Mouse (Mus musculus) limb, embryonic 13.5 days (tissue): ENCODE results near the gene Tlr9. TPM values are rescaled to one million over a fixed set of nuclear protein-coding genes. Genes with fewer than 3 reads are reported as not detected.
A peak's percentile ranks its signal among the peaks of the same experiment; 100 is the strongest.

Experiments
- ATAC-seq: fragments of 200-750 bp; cut with Nextera tagmentation; 2 replicates; pipeline ENCODE4 v1.8.0; 2017; ENCODE audit warnings: low read depth, moderate number of reproducible peaks, moderate TSS enrichment; ENCODE audit not compliant: low FRiP score
- H3K27ac ChIP-seq: fragments of 300-500 bp; sonication (generic); 2 replicates; pipeline ENCODE4 v1.5.1; 2015; ENCODE audit warnings: inconsistent platforms, mild to moderate bottlenecking, moderate library complexity
- H3K27me3 ChIP-seq: fragments of 300-500 bp; sonication (generic); 2 replicates; pipeline ENCODE4 v1.6.1; 2015; ENCODE audit warnings: mild to moderate bottlenecking, inconsistent platforms
- H3K36me3 ChIP-seq: fragments of 300-500 bp; sonication (generic); 2 replicates; pipeline ENCODE4 v1.6.1; 2015; ENCODE audit warnings: inconsistent platforms, mild to moderate bottlenecking, moderate library complexity
- H3K4me1 ChIP-seq: fragments of 300-500 bp; sonication (generic); 2 replicates; pipeline ENCODE4 v1.6.1; 2015; ENCODE audit warnings: inconsistent platforms
- H3K4me2 ChIP-seq: fragments of 300-500 bp; sonication (generic); replicated peaks from 2 replicates; pipeline ENCODE4 v1.6.1; 2015; ENCODE audit warnings: inconsistent platforms, mild to moderate bottlenecking, moderate library complexity
- H3K4me3 ChIP-seq: fragments of 300-500 bp; sonication (generic); 2 replicates; pipeline ENCODE4 v1.5.1; 2015; ENCODE audit warnings: moderate library complexity, mild to moderate bottlenecking, inconsistent platforms
- H3K9ac ChIP-seq: fragments of 300-500 bp; sonication (generic); 2 replicates; pipeline ENCODE4 v1.6.1; 2015; ENCODE audit warnings: mild to moderate bottlenecking, inconsistent platforms
- H3K9me3 ChIP-seq: fragments of 300-500 bp; sonication (generic); 2 replicates; pipeline ENCODE4 v1.6.1; 2016; ENCODE audit warnings: inconsistent platforms
- WGBS: fragments of 180-500 bp; shearing (Covaris S2); methylation state at CpG from one replicate; pipeline ENCODE4 v1.1.7; 2015; 5-methylcytosine and 5-hydroxymethylcytosine counted together
- polyA plus RNA-seq: library from polyadenylated mRNA; unstranded; fragments of >200 nt; fragmentation: Nextera tagmentation; extraction: Ambion mirVana; gene quantifications from 2 replicates; pipeline ENCODE4 v1.2.1, GENCODE M21; 2015

Gene Tlr9
- 0.05 TPM in 1 of 2 replicates, not detected in the other for polyA plus RNA-seq

DNA sequence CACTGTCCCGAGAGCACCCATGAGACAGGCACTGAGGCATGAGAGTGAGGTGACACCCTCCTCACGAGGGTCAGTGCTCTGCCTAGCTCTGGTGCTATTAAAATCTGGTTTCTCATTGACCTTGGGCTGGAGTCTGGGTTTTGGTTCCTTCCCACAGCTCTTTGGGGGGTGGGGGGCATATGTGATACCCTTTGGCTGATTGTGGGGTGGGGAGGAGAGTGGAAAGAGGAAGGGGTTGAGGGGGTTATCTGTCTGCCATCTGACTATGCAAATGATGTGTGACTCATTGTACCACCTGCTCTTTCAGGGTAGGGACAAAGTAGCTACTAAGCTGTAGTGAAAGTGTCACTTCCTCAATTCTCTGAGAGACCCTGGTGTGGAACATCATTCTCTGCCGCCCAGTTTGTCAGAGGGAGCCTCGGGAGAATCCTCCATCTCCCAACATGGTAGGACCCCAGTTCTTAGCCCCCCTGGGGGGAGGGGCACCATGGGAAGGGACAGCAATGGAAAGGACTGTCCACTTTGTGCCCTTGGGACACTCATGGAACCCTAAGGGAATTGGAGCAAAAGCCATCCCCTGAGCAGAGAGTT, at the start of gene Tlr9:
Tlr9 (plus strand) TSS at position 338 of the 591 bp plus-strand sequence.
- 72% methylated on average over 4 of the region's 4 CpGs for WGBS
- Histone ChIP-seq H3K9me3 (no peaks in the 10 kb centered on the region), H3K4me3 (no peak within 1 kb of the TSS), H3K36me3 (no peaks in the 10 kb centered on the region), H3K4me2 (no peak within 1 kb of the TSS), H3K27ac (no peak within 1 kb of the TSS), H3K4me1 (peaks cover 20% of the 10 kb centered on the region), H3K9ac (no peak within 1 kb of the TSS), H3K27me3 (peaks cover 25% of the 10 kb centered on the region)
- ATAC-seq = no peak

DNA sequence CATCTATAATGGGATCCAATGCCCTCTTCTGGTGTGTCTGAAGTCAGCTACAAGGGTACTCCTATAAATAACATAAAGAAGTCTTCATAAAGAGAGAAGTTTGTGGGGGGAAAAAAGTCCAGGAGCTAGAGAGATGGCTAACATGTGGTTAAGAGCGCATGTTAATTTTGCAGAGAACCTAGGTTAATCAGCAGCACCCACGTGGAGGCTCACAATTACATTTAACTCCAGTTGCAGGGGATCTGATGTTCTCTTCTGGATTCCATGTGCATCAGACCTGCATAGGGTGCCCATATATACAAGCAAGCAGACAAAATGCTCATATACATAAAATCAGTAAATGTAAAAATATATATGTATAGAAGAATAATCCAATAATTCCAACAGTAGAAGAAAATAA, 49.0 kb upstream of the Tlr9 start:
- 64% methylated on average over 2 of the region's 2 CpGs for WGBS
- peak overlapping the region; percentile 50 for H3K9ac ChIP-seq

DNA sequence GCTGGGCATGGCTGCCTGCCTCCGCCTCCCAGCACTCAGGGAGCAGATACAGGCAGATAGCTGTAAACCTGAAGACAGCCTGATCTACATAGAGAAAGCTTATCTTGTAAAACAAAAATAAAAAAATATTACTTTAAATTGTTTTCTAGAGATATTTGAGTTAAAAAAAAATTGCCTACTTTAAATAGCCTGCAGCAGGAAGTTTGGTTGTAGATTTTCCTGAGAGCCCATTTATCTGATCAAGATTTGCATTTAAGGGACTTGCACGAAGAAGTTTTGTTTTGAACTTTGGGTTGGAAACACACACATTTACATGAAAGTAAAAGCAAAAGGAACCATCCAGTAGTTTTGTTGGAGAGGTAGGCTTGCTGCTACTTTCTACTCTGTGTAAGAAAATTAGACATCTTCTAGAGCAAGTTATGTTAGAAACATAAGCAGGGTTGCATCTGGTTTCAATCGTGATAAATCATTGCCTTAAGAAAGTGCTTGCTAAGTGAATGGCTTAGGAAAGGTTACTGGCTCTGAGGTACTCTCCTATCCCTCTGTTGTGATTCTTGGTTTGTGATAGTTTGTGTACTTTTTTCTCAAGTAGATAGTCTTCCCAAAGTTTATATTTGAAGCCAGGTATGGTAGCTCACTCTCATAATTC, 46.7 kb upstream of the Tlr9 start:
- H3K4me3 ChIP-seq = no peak overlapping the region
- no peaks in the 10 kb centered on the region for H3K9me3 ChIP-seq
- H3K27me3 ChIP-seq = no peaks in the 10 kb centered on the region
- ATAC-seq = no peak
- H3K4me2 ChIP-seq = peak overlapping the region; percentile 14; the same call in 1 of the 2 replicates
- peaks cover 43% of the 10 kb centered on the region for H3K4me1 ChIP-seq
- peaks cover 42% of the 10 kb centered on the region for H3K36me3 ChIP-seq
- no peak overlapping the region for H3K27ac ChIP-seq
- no peak overlapping the region for H3K9ac ChIP-seq
- WGBS = 59% methylated on average over 3 of the region's 3 CpGs

More for the DNA sequence above, 49.0 kb upstream of the Tlr9 start:
- H3K27me3 ChIP-seq = no peaks in the 10 kb centered on the region
- no peaks in the 10 kb centered on the region for H3K9me3 ChIP-seq
- H3K4me1 ChIP-seq = peaks cover 50% of the 10 kb centered on the region
- H3K27ac ChIP-seq = no peak overlapping the region
- peak overlapping the region; percentile 97 for H3K4me3 ChIP-seq
- peaks cover 21% of the 10 kb centered on the region for H3K36me3 ChIP-seq
- peak overlapping the region; percentile 79 for H3K4me2 ChIP-seq
- ATAC-seq = no peak

DNA sequence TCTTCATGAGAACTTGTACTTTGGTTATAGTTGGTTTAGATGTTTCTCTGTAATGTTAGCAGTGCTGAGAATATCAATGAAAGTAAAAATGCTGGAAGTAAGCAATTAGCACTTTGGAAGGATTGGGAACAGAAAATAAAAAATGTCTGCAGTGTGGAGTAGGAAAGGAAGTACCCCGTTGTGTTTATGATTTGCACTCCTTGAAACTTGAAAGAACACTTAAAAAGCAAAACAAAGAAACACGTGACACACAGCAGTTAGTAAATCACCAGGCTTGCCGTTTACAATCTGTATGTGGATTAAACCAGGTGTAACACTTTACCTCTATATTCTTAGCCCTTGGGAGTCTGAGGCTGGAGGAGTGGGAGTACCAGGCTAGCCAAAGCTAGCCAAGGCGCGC, 45.6 kb upstream of the Tlr9 start:
- H3K36me3 ChIP-seq = peaks cover 53% of the 10 kb centered on the region
- no peak overlapping the region for H3K4me2 ChIP-seq
- no peak overlapping the region for H3K9ac ChIP-seq
- no peaks in the 10 kb centered on the region for H3K9me3 ChIP-seq
- H3K27ac ChIP-seq = no peak overlapping the region
- H3K27me3 ChIP-seq = no peaks in the 10 kb centered on the region
- WGBS = 33% methylated on average over 5 of the region's 5 CpGs
- no peak overlapping the region for H3K4me3 ChIP-seq
- H3K4me1 ChIP-seq = peaks cover 43% of the 10 kb centered on the region
- ATAC-seq = no peak

DNA sequence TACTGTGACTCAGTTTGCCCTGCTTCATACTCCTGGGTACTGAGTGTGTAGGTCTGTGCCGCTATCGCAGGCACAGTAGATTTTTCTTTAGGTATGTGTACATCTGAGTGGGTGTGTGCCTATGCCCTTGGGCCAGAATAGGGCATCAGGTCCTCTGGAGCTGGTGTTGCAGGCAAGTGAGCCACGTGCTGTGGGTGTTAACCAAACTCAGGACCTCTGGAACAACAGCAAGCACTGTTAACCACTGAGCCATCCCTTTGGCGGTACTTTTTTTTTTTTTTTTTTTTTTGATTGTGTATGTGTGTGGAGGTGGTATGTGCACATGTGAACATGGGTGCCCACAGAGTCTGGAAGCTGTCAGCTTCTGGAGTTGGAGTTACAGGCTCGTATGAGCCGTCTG, 44.6 kb upstream of the Tlr9 start:
- no peaks in the 10 kb centered on the region for H3K9me3 ChIP-seq
- H3K4me3 ChIP-seq = no peak overlapping the region
- peaks cover 63% of the 10 kb centered on the region for H3K36me3 ChIP-seq
- H3K9ac ChIP-seq = no peak overlapping the region
- no peaks in the 10 kb centered on the region for H3K27me3 ChIP-seq
- ATAC-seq = no peak
- 77% methylated on average over 6 of the region's 6 CpGs for WGBS
- peaks cover 39% of the 10 kb centered on the region for H3K4me1 ChIP-seq
- H3K4me2 ChIP-seq = no peak overlapping the region
- no peak overlapping the region for H3K27ac ChIP-seq

DNA sequence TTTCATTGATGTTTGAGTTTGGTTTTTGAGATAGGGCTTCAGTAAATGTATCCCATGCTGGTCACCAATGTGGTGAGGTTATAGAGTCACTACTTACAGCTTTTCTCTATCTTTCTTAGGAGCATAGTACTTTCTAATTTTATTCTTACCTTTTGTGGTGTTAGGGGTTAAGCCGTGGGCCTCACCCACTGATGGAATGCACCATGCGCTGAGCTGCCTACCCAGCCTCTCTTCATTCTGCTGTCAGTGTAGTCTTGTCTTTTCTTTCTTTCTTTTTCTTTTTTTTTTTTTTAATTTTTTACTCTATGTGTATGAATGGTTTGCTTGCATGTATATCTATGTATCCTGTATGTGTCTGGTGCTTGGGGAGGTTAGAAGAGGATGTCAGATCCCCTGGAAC, 42.9 kb upstream of the Tlr9 start:
- WGBS = 90% methylated on average over 2 of the region's 2 CpGs

DNA sequence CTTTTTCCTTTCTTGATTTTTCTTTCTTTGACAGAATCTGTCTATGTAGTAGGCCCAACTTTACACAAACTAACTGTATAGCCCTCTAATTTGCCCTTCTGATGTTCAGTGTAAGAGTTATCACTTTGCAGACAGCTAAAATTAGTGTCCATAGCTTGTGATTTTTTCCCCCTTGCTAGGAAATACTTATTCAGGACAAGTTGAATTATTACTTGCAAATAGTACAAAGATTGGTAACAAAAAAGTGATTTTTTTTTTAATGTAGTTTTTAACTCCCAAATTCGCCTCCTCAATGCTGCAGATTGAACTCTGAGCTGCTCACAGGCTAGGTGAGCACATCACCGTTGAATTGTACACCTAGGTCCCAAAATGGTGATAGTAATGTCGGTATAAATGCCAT, 42.4 kb upstream of the Tlr9 start:
- H3K4me2 ChIP-seq = no peak overlapping the region
- H3K9me3 ChIP-seq = no peaks in the 10 kb centered on the region
- H3K27ac ChIP-seq = no peak overlapping the region
- peaks cover 20% of the 10 kb centered on the region for H3K4me1 ChIP-seq
- no peak overlapping the region for H3K4me3 ChIP-seq
- H3K9ac ChIP-seq = no peak overlapping the region
- no peaks in the 10 kb centered on the region for H3K27me3 ChIP-seq
- no peak for ATAC-seq
- 91% methylated on average over 3 of the region's 3 CpGs for WGBS
- peaks cover 85% of the 10 kb centered on the region for H3K36me3 ChIP-seq

More for the DNA sequence above, 42.9 kb upstream of the Tlr9 start:
- H3K9me3 ChIP-seq = no peaks in the 10 kb centered on the region
- H3K4me2 ChIP-seq = no peak overlapping the region
- no peaks in the 10 kb centered on the region for H3K27me3 ChIP-seq
- no peak for ATAC-seq
- no peak overlapping the region for H3K27ac ChIP-seq
- H3K4me3 ChIP-seq = no peak overlapping the region
- H3K4me1 ChIP-seq = peaks cover 25% of the 10 kb centered on the region
- peaks cover 80% of the 10 kb centered on the region for H3K36me3 ChIP-seq
- H3K9ac ChIP-seq = no peak overlapping the region

DNA sequence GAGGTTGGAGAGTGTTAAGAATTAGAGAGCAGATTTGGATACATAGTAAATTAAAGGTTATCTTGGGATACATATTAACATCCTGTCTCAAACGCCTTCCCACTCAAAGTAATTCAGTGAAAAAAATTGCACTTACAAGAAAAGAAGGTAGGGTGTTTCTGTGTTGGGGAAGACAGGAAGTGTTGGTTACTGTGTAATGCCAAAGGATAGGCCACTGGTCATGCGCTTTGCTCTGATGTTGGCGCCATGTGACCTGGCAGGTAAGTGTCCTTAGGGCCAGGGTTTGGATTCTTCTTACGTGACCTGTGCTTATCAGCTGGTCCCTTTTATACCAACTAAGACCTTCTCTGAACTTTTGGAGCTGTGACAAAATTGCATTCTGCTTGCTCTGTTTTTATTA, 40.3 kb upstream of the Tlr9 start:
- 94% methylated on average over 4 of the region's 4 CpGs for WGBS
- Histone ChIP-seq H3K4me2 (no peak overlapping the region), H3K4me3 (no peak overlapping the region), H3K36me3 (peaks cover 98% of the 10 kb centered on the region), H3K4me1 (no peaks in the 10 kb centered on the region), H3K9me3 (no peaks in the 10 kb centered on the region), H3K27me3 (no peaks in the 10 kb centered on the region), H3K27ac (no peak overlapping the region), H3K9ac (no peak overlapping the region)
- ATAC-seq = no peak

DNA sequence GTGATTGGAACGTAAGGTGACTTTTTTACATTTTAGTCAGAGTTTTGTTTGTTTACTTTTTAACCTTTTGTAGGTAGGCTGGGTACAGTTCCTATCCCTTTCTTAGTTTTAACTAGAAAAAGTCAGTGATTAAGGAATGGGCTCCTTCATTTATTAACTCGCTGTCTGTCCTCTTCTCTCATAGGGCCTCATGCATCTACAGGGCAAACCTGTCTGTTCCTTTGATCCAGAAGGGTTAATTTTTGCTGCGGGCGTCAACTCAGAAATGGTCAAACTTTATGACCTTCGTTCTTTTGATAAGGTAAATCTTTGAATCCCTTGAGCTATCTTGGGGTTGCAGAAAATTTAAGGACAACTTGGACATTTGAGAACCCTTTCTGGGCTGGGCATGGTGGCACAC, 38.4 kb upstream of the Tlr9 start:
- H3K4me1 ChIP-seq = no peaks in the 10 kb centered on the region
- H3K27me3 ChIP-seq = no peaks in the 10 kb centered on the region
- H3K27ac ChIP-seq = no peak overlapping the region
- no peak overlapping the region for H3K9ac ChIP-seq
- no peak overlapping the region for H3K4me2 ChIP-seq
- no peak for ATAC-seq
- no peak overlapping the region for H3K4me3 ChIP-seq
- peaks cover 99% of the 10 kb centered on the region for H3K36me3 ChIP-seq
- WGBS = 90% methylated on average over 5 of the region's 5 CpGs
- H3K9me3 ChIP-seq = no peaks in the 10 kb centered on the region

DNA sequence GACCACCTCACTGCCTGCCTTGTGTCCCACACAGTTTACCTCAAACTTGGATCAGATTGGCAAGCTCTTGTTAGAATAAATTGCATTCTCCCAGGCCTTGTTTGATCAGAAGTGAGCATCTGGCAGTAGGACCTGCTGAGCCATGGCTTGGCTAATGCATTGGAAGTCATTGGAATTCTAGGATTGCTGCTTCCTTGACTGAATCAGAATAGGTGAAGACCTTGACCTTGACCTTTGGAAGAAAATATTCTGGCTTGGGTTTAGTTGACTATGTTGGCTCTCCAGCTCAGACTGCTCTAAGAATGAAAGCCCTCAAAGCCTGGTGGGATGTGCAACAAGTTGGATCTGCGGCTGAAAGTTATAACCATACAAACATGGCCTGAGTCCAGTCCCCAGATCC, 31.0 kb upstream of the Tlr9 start:
- H3K9me3 ChIP-seq = no peaks in the 10 kb centered on the region
- H3K27ac ChIP-seq = no peak overlapping the region
- H3K27me3 ChIP-seq = no peaks in the 10 kb centered on the region
- WGBS = 90% methylated on average over 1 of the region's 1 CpGs
- H3K4me3 ChIP-seq = no peak overlapping the region
- H3K4me2 ChIP-seq = no peak overlapping the region
- peaks cover 96% of the 10 kb centered on the region for H3K36me3 ChIP-seq
- no peak for ATAC-seq
- no peak overlapping the region for H3K9ac ChIP-seq
- no peaks in the 10 kb centered on the region for H3K4me1 ChIP-seq

DNA sequence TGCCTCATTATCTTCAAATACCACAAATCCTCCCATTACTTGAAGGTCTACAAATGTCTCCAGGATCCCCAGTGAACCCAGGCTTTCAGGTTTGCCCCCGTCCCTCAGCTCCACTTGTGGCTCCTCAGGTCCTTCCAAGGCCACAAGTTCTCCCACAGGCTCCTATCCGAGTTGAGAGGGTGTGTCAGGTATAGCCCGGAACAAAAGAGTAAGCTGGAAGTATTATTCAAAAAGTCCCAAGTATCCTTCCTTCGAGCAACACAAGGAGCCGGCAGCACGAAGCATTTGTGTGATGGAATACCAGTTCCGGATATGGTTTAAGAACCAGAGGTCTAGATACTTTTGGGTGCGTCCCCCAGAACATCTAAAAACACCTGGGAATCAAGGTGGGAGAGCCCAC, 30.4 kb upstream of the Tlr9 start:
- no peak overlapping the region for H3K27ac ChIP-seq
- peaks cover under 1% of the 10 kb centered on the region for H3K4me1 ChIP-seq
- no peak overlapping the region for H3K4me2 ChIP-seq
- no peaks in the 10 kb centered on the region for H3K27me3 ChIP-seq
- H3K9ac ChIP-seq = no peak overlapping the region
- H3K9me3 ChIP-seq = no peaks in the 10 kb centered on the region
- no peak overlapping the region for H3K4me3 ChIP-seq
- peaks cover 96% of the 10 kb centered on the region for H3K36me3 ChIP-seq
- 91% methylated on average over 8 of the region's 8 CpGs for WGBS
- ATAC-seq = no peak

DNA sequence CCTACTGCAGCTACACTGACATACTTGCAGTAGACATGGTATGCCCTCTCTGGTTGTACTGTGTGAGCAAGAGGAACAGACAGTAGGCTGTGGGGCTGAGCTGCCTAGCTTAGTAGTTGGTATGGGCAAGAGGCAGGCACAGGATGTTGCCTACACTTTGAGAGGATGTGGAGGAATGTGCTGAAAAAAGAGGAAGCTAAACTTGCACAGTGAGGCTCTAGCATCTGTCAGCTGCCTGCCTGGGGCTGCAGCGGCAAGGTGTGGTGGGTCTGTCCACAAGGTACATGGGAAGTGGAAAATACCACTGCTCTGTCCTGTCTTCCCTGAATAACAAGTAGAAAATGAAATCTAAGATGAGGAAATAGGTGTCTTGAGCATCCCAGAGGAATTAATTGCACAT, 29.4 kb upstream of the Tlr9 start:
- ATAC-seq = no peak
- H3K36me3 ChIP-seq = peaks cover 89% of the 10 kb centered on the region

More for the DNA sequence above, 29.4 kb upstream of the Tlr9 start:
- Histone ChIP-seq H3K9ac (no peak overlapping the region), H3K4me1 (peaks cover 10% of the 10 kb centered on the region), H3K27me3 (no peaks in the 10 kb centered on the region), H3K9me3 (no peaks in the 10 kb centered on the region), H3K4me3 (no peak overlapping the region), H3K4me2 (no peak overlapping the region), H3K27ac (peak overlapping the region; percentile 44; the same call in 1 of the 2 replicates)
- 100% methylated on average over 1 of the region's 1 CpGs for WGBS
